Mouse (Mus musculus): Measurements from ENCODE around the gene Gm42688. TPM values are rescaled to one million over a fixed set of nuclear protein-coding genes. Genes with fewer than 3 reads are reported as not detected.

Gm42688 gene
- polyA plus RNA-seq, 1 experiment from 2014 or later: 2.1 TPM

GRCm38 (mm10) chr6:83111510-83112136 is 10.2 kb downstream of the Gm42688 start:
- Histone ChIP-seq H3K4me2 (ENCODE audit: low read depth, low read length) (no peak overlapping the region), H3K27ac (replicated peaks; ENCODE audit: low read depth, low read length) (no peak overlapping the region), H3K4me3 (ENCODE audit: low read depth, low read length) (no peak overlapping the region), H3K27me3 (replicated peaks; ENCODE audit: control insufficient read depth, insufficient read depth, low read length) (no peaks in the 10 kb centered on the region), H3K36me3 (ENCODE audit: control insufficient read depth, insufficient read depth, low read length) (peaks cover 4% of the 10 kb centered on the region; the same call in 1 of the 2 replicates), H3K9ac (ENCODE audit: low read depth, low read length) (no peak overlapping the region), H3K9me3 (ENCODE audit: control insufficient read depth, low read length) (no peaks in the 10 kb centered on the region), H3K4me1 (ENCODE audit: control insufficient read depth, insufficient read depth, low read length) (peaks cover 19% of the 10 kb centered on the region)
- no peak for ATAC-seq (ENCODE audit: low read depth)
- DNase-seq (ENCODE audit: low spot score): no peak
- 88% methylated on average over 4 of the region's 4 CpGs for WGBS

GRCm38 (mm10) chr6:83115011-83115671 is 13.7 kb downstream of the Gm42688 start, which contains the start of gene Mogs:
TSS of gene Mogs (plus strand) at chr6:83115496.
- WGBS: under 1% methylated on average over 39 of the region's 58 CpGs
- H3K4me1 ChIP-seq (ENCODE audit: control insufficient read depth, insufficient read depth, low read length): peaks cover 15% of the 10 kb centered on the region
- H3K9me3 ChIP-seq (ENCODE audit: control insufficient read depth, low read length): no peaks in the 10 kb centered on the region
- H3K36me3 ChIP-seq (ENCODE audit: control insufficient read depth, insufficient read depth, low read length): peaks cover 31% of the 10 kb centered on the region
- DNase-seq (ENCODE audit: low spot score): peak; percentile 95
- no peaks in the 10 kb centered on the region for H3K27me3 ChIP-seq (replicated peaks; ENCODE audit: control insufficient read depth, insufficient read depth, low read length)
- peak within 1 kb of the TSS; percentile 74 for H3K4me2 ChIP-seq (ENCODE audit: low read depth, low read length)
- H3K27ac ChIP-seq (replicated peaks; ENCODE audit: low read depth, low read length): peak within 1 kb of the TSS; percentile 77
- ATAC-seq (ENCODE audit: low read depth): peak; percentile 93
- H3K4me3 ChIP-seq (ENCODE audit: low read depth, low read length): peak within 1 kb of the TSS; percentile 60
- H3K9ac ChIP-seq (ENCODE audit: low read depth, low read length): peak within 1 kb of the TSS; percentile 85

- H3K27ac ChIP-seq (replicated peaks; ENCODE audit: low read depth, low read length): peak overlapping the region; percentile 77
- H3K9ac ChIP-seq (ENCODE audit: low read depth, low read length): peak overlapping the region; percentile 85
- ATAC-seq (ENCODE audit: low read depth) (peak; percentile 66), DNase-seq (ENCODE audit: low spot score) (no peak)
- 1% methylated on average over 19 of the region's 48 CpGs for WGBS
- H3K4me1 ChIP-seq (ENCODE audit: control insufficient read depth, insufficient read depth, low read length): peaks cover 19% of the 10 kb centered on the region
- no peaks in the 10 kb centered on the region for H3K27me3 ChIP-seq (replicated peaks; ENCODE audit: control insufficient read depth, insufficient read depth, low read length)
- H3K4me2 ChIP-seq (ENCODE audit: low read depth, low read length): peak overlapping the region; percentile 74
- H3K4me3 ChIP-seq (ENCODE audit: low read depth, low read length): peak overlapping the region; percentile 60
- H3K9me3 ChIP-seq (ENCODE audit: control insufficient read depth, low read length): no peaks in the 10 kb centered on the region
- H3K36me3 ChIP-seq (ENCODE audit: control insufficient read depth, insufficient read depth, low read length): peaks cover 30% of the 10 kb centered on the region
Measured at GRCm38 (mm10) chr6:83115682-83116372, 14.4 kb downstream of the Gm42688 start.

GRCm38 (mm10) chr6:83116373-83117164 is 15.2 kb downstream of the Gm42688 start:
- Histone ChIP-seq H3K4me2 (ENCODE audit: low read depth, low read length) (peak overlapping the region; percentile 74), H3K4me3 (ENCODE audit: low read depth, low read length) (peak overlapping the region; percentile 60), H3K27me3 (replicated peaks; ENCODE audit: control insufficient read depth, insufficient read depth, low read length) (no peaks in the 10 kb centered on the region), H3K9ac (ENCODE audit: low read depth, low read length) (peak overlapping the region; percentile 85), H3K27ac (replicated peaks; ENCODE audit: low read depth, low read length) (0 out of 2 replicates have a peak overlapping the region, but pooled peaks have one; percentile 77), H3K4me1 (ENCODE audit: control insufficient read depth, insufficient read depth, low read length) (peaks cover 19% of the 10 kb centered on the region), H3K36me3 (ENCODE audit: control insufficient read depth, insufficient read depth, low read length) (peaks cover 27% of the 10 kb centered on the region), H3K9me3 (ENCODE audit: control insufficient read depth, low read length) (no peaks in the 10 kb centered on the region)
- DNase-seq (ENCODE audit: low spot score): no peak
- ATAC-seq (ENCODE audit: low read depth): no peak
- WGBS: 73% methylated on average over 11 of the region's 11 CpGs

- H3K4me3 ChIP-seq (ENCODE audit: low read depth, low read length): no peak overlapping the region; the same call in 1 of the 2 replicates
- no peak overlapping the region for H3K27ac ChIP-seq (replicated peaks; ENCODE audit: low read depth, low read length)
- WGBS: 79% methylated on average over 4 of the region's 4 CpGs
- peaks cover 19% of the 10 kb centered on the region for H3K4me1 ChIP-seq (ENCODE audit: control insufficient read depth, insufficient read depth, low read length)
- peaks cover 27% of the 10 kb centered on the region for H3K36me3 ChIP-seq (ENCODE audit: control insufficient read depth, insufficient read depth, low read length)
- H3K9me3 ChIP-seq (ENCODE audit: control insufficient read depth, low read length): no peaks in the 10 kb centered on the region
- H3K9ac ChIP-seq (ENCODE audit: low read depth, low read length): no peak overlapping the region
- DNase-seq (ENCODE audit: low spot score) (no peak), ATAC-seq (ENCODE audit: low read depth) (no peak)
- no peaks in the 10 kb centered on the region for H3K27me3 ChIP-seq (replicated peaks; ENCODE audit: control insufficient read depth, insufficient read depth, low read length)
- H3K4me2 ChIP-seq (ENCODE audit: low read depth, low read length): no peak overlapping the region
Measured at GRCm38 (mm10) chr6:83117165-83117438, 15.7 kb downstream of the Gm42688 start.

- Histone ChIP-seq H3K4me2 (ENCODE audit: low read depth, low read length) (no peak overlapping the region), H3K36me3 (ENCODE audit: control insufficient read depth, insufficient read depth, low read length) (peaks cover 27% of the 10 kb centered on the region), H3K9ac (ENCODE audit: low read depth, low read length) (no peak overlapping the region), H3K27me3 (replicated peaks; ENCODE audit: control insufficient read depth, insufficient read depth, low read length) (no peaks in the 10 kb centered on the region), H3K4me1 (ENCODE audit: control insufficient read depth, insufficient read depth, low read length) (peaks cover 24% of the 10 kb centered on the region), H3K27ac (replicated peaks; ENCODE audit: low read depth, low read length) (no peak overlapping the region), H3K9me3 (ENCODE audit: control insufficient read depth, low read length) (no peaks in the 10 kb centered on the region), H3K4me3 (ENCODE audit: low read depth, low read length) (no peak overlapping the region)
- no peak for DNase-seq (ENCODE audit: low spot score)
- 88% methylated on average over 12 of the region's 13 CpGs for WGBS
- ATAC-seq (ENCODE audit: low read depth): no peak
Measured at GRCm38 (mm10) chr6:83117616-83118015, 16.2 kb downstream of the Gm42688 start.

- peaks cover 28% of the 10 kb centered on the region for H3K4me1 ChIP-seq (ENCODE audit: control insufficient read depth, insufficient read depth, low read length)
- H3K27me3 ChIP-seq (replicated peaks; ENCODE audit: control insufficient read depth, insufficient read depth, low read length): no peaks in the 10 kb centered on the region
- H3K9me3 ChIP-seq (ENCODE audit: control insufficient read depth, low read length): no peaks in the 10 kb centered on the region
- no peak overlapping the region for H3K4me3 ChIP-seq (ENCODE audit: low read depth, low read length)
- DNase-seq (ENCODE audit: low spot score) (no peak), ATAC-seq (ENCODE audit: low read depth) (no peak)
- no peak overlapping the region for H3K9ac ChIP-seq (ENCODE audit: low read depth, low read length)
- no peak overlapping the region for H3K4me2 ChIP-seq (ENCODE audit: low read depth, low read length)
- peaks cover 27% of the 10 kb centered on the region for H3K36me3 ChIP-seq (ENCODE audit: control insufficient read depth, insufficient read depth, low read length)
- 75% methylated on average over 11 of the region's 11 CpGs for WGBS
- H3K27ac ChIP-seq (replicated peaks; ENCODE audit: low read depth, low read length): no peak overlapping the region
Measured at GRCm38 (mm10) chr6:83118369-83118768, 17.0 kb downstream of the Gm42688 start.

Measured in embryonic facial prominence, embryonic 14.5 days (tissue).